24 mouse cellular contexts compared by ENCODE assay signal in the genomic region with DNA sequence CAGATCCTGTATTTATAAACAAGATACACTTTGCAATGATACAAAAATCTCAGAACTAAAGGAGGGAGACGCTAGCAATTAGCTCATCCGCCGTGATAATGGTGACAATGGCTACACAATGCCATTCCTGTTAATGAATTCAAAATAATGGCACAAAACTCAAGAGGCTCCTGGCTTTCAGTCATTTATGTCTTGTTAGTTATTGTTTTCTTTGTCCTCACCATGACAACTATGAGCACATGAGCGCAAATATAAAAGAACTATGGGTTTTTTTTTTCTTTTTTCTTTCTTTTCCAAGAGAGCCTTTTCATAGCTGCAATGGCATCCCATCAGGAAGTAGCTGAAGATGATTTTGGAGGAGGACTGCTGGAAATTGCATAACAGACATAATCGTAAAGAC.
DNase-seq lines count a peak whose midpoint lies in the region; ATAC-seq lines count a peak whose summit lies in the region.
"Had no signal": no experiment of that assay in that cellular context is flagged by ENCODE, and none has a peak within 500 bp of the region (broad histone marks: within the 10 kb centered on the region; RNA-seq: fewer than 3 reads in every experiment).

No protein-coding gene starts in this region.

- no peak overlapping the region for H3K27ac ChIP-seq in midbrain, embryonic 10.5 days (replicated peaks)
- no peak overlapping the region for H3K27ac ChIP-seq in midbrain, embryonic 14.5 days (replicated peaks; ENCODE audit: low read depth, low read length)
- H3K27ac ChIP-seq: embryonic facial prominence, embryonic 13.5 days; embryonic facial prominence, embryonic 15.5 days; forebrain, embryonic 10.5 days; forebrain, embryonic 12.5 days had no signal

- peak; percentile 2 for DNase-seq in midbrain, embryonic 10.5 days (ENCODE audit: low spot score)
- no peak for DNase-seq in midbrain, embryonic 14.5 days
- DNase-seq in retina, embryonic 14.5 days (ENCODE audit: low spot score), result peak; percentile 54
- DNase-seq in adrenal gland, adult 18-20 months (ENCODE audit: low spot score in 2 of 2), result no peak
- DNase-seq in embryo, embryonic 10 days (ENCODE audit: low spot score), result no peak
- DNase-seq: adrenal gland, adult 2 months; adrenal gland, postnatal 10 days; adrenal gland, postnatal 25 days; B cell, adult 2 months; cerebellum, adult 11-12 months; cerebellum, adult 2 months; cerebellum, adult 9-10 months; cerebellum, postnatal 10 days; cerebellum, postnatal 25 days; embryo, embryonic 11 days had no signal

- H3K9me3 ChIP-seq in midbrain, embryonic 10.5 days (replicated peaks), result no peaks in the 10 kb centered on the region
- H3K9me3 ChIP-seq in midbrain, embryonic 14.5 days (ENCODE audit: control insufficient read depth, low read length), result no peaks in the 10 kb centered on the region
- H3K9me3 ChIP-seq: embryonic facial prominence, embryonic 13.5 days; embryonic facial prominence, embryonic 15.5 days; forebrain, embryonic 10.5 days; forebrain, embryonic 12.5 days had no signal

- peaks cover 8% of the 10 kb centered on the region for H3K27me3 ChIP-seq in midbrain, embryonic 10.5 days (ENCODE audit: low read depth, poor library complexity, severe bottlenecking)
- 0 out of 2 replicates have a peak, but pooled peaks cover 4% of the 10 kb centered on the region for H3K27me3 ChIP-seq in midbrain, embryonic 14.5 days (ENCODE audit: control insufficient read depth, insufficient read depth, low read length)
- H3K27me3 ChIP-seq: embryonic facial prominence, embryonic 13.5 days; embryonic facial prominence, embryonic 15.5 days; forebrain, embryonic 12.5 days had no signal

- no peak overlapping the region for H3K4me3 ChIP-seq in midbrain, embryonic 10.5 days
- H3K4me3 ChIP-seq in midbrain, embryonic 14.5 days (replicated peaks; ENCODE audit: low read depth, low read length), result no peak overlapping the region
- H3K4me3 ChIP-seq: embryonic facial prominence, embryonic 13.5 days; embryonic facial prominence, embryonic 15.5 days; erythroblast, embryonic 14.5 days; forebrain, embryonic 10.5 days; forebrain, embryonic 12.5 days had no signal

- no peak overlapping the region for H3K9ac ChIP-seq in midbrain, embryonic 14.5 days (replicated peaks; ENCODE audit: low read length)
- H3K9ac ChIP-seq: embryonic facial prominence, embryonic 13.5 days; embryonic facial prominence, embryonic 15.5 days; forebrain, embryonic 12.5 days had no signal

- 76% methylated on average over 5 of the region's 5 CpGs for WGBS in midbrain, embryonic 10.5 days
- WGBS in midbrain, embryonic 14.5 days, result 58% methylated on average over 5 of the region's 5 CpGs

- peaks cover 22% of the 10 kb centered on the region for H3K4me1 ChIP-seq in midbrain, embryonic 10.5 days
- H3K4me1 ChIP-seq in midbrain, embryonic 14.5 days (ENCODE audit: control insufficient read depth, insufficient read depth, low read length), result no peaks in the 10 kb centered on the region
- H3K4me1 ChIP-seq: embryonic facial prominence, embryonic 15.5 days had no signal

- no peaks in the 10 kb centered on the region for H3K36me3 ChIP-seq in midbrain, embryonic 10.5 days
- H3K36me3 ChIP-seq in midbrain, embryonic 14.5 days (ENCODE audit: control insufficient read depth, insufficient read depth, low read length), result no peaks in the 10 kb centered on the region
- H3K36me3 ChIP-seq: embryonic facial prominence, embryonic 13.5 days; embryonic facial prominence, embryonic 15.5 days; forebrain, embryonic 10.5 days; forebrain, embryonic 12.5 days; G1E had no signal

- H3K4me2 ChIP-seq in midbrain, embryonic 14.5 days (ENCODE audit: low read length), result no peak overlapping the region
- H3K4me2 ChIP-seq: embryonic facial prominence, embryonic 13.5 days; embryonic facial prominence, embryonic 15.5 days; forebrain, embryonic 12.5 days had no signal

- no peak for ATAC-seq in midbrain, embryonic 14.5 days (ENCODE audit: low FRiP score, low TSS enrichment)
- ATAC-seq: CD4-positive, CD25-positive, alpha-beta regulatory T cell, adult 4 months; forebrain, embryonic 14.5 days; forebrain, embryonic 16.5 days had no signal

Comparison
In these comparisons a context has a peak if more than half of its experiments do, and no peak if none do; other contexts are left out.
1. DNase-seq: peak in midbrain, embryonic 10.5 days (single experiment) and retina, embryonic 14.5 days (single experiment); none in midbrain, embryonic 14.5 days (single experiment), adrenal gland, adult 18-20 months (0 of 2) and embryo, embryonic 10 days (single experiment).